Mouse (Mus musculus) telencephalon, adult 2 months (tissue): ENCODE results near the gene Phgr1.

Experiments
- DNase-seq: peaks from one replicate; pipeline ENCODE4 v3.0.0-alpha.2; 2011; ENCODE audit warnings: low read depth, low spot score

Phgr1 gene

DNA sequence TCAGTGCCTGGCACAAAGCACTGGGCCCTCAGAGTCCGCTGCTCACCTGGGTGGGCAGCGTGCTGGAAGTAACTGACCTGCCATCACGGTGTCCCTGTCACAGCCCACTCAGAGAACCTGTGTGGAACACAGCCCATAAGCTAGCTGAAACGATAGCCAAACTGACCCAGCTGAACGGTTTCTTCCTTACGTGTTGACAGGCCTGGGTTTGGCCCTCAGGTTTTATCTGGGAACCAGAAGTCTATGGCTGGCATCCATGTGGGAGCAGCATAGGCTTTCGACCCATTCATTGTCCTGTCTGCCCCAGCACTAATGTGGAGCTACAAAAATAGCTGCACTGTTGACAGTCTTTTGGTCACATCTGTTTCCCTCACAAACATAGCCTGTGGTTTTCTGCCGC lies 22.1 kb upstream of the Phgr1 start:
- no peak for DNase-seq

- no peak for DNase-seq
Measured at GRCm38 (mm10) chr2:118751896-118752791, 20.4 kb upstream of the Phgr1 start.

DNA sequence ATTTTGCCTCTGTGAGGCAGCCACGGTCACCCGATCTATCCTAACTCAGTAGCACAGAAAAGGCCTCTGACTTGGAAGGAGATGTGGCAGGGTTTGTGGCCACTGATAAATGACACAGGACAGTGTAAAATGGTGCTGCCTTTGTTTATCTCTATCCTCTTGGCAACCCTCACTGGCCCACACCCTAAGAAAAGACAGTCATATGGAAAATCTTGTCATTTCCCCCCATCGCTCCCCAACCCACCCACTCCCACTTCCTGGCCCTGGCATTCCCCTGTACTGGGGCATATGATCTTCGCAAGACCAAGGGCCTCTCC lies 19.8 kb upstream of the Phgr1 start:
- DNase-seq = no peak

DNA sequence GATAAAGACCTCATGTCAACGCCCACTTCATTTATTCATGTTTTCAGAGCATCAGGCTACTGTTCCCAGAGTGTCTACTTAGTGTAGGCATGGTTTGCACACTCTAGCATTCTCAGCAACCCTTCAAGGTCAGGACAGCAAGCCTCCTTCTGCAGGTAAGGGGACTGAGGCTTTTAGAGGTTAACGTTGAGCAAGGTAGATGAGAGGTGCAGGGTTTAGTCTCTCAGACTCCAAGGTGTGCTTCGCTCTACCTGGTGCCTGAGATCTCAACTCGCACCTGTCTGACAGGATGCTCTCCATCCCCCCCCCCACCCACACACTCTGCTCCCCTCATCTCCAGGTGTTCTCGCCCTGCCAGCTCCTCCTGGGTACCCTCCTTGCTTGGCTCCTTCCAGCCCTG lies 18.4 kb upstream of the Phgr1 start:
- no peak for DNase-seq

- DNase-seq = no peak
Measured at GRCm38 (mm10) chr2:118755407-118755806, 17.2 kb upstream of the Phgr1 start.

GRCm38 (mm10) chr2:118756103-118756502 lies 16.5 kb upstream of the Phgr1 start:
- no peak for DNase-seq

DNA sequence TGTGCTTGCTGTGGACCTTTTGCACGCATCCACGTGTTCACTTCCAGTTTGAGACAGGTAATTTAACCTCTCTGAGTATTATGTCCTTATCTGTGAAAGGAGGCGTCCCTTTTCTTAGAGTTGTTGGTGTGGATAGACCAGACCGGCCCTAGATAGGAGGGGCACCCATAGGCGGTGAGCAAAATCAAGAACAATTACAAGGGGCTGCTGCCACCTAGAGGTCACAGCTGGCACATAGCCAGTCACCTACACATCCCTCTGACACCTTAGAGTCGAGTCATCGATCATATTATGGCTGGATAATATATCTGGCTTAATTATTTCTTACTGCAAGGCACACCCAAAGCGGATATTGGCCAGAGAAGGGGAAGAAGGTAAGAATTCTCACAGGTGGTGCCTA lies 12.7 kb upstream of the Phgr1 start:
- no peak for DNase-seq

DNA sequence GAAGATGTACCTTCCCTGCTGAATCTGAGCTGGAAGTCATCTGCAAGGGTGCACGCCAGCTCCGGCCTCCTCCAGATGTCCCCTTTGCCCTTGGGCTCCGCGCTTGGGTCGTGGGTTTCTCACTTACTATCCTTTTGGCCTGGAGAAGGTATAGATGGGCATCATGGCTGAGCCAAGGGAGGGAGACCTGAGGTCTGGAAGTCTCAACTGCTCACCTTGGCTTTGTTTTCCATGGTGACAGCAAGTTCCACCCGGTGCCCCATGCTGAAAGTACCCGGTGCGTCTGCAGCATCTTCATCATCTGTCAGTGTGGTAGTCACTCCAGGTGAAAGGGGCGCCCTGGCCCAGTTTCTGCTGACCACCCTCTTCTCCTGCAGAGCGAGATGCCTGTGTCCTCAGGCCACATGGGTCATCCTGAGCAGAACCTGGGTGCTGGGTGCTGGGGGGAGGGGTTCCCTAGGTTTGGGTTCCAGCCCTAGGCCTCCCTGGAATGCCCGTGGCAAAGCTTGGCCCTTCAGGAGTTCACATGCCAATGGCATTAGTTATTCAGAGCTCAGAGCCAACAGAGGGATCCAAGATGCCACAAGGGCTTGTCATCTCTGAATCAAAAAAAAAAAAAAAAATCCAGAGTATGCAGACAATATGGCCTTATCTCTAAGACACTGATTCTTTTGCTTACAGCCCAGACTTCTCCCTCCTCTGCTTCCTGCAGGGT lies 12.1 kb upstream of the Phgr1 start:
- DNase-seq = no peak

GRCm38 (mm10) chr2:118761358-118761757 lies 11.2 kb upstream of the Phgr1 start:
- DNase-seq = no peak

DNA sequence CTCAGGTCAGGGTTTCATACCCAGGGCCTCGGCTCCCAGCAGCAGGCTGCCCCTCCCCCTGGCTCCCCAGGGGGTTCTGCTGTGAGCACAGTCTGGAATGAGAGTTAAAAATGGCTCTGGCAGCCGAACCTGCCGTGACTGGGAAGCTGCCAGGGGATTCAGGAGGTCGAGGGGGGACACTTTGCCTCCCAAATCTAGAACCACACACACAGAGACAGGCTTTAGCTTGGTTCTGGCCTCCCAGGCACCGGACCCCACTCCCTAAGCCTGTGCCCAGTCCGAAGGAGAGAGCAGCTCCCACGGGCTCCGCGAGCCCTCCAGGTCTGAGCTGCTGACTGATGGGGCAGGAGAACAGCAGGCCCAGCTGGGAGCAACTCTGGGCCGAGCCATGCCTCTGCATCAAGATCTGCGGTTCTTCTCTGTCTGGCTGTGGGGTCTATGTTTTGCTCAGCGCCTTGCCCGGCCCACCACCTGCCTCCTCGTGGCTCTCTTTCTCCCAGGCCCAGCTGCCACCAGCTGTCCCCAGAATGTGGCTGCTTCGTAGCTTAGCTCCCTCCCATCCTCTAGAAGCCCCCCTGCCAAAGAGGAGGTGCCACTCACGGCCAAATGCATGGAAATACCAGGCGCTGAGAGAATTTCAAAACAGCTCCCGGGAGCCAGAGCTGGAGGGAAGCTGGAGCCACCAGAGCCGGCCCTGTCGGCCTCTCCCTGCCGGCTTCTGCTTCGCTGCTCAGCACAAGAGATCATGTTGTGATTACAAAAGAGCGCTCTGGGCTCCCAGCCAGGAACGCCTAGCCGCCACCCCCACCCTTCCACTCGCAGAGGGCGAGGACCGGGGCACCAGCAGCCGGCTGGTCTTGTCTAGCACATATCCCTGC lies 10.4 kb upstream of the Phgr1 start, which contains the start of gene Ccdc9b:
TSS of gene Ccdc9b (minus strand) at position 756 of the 878 bp plus-strand sequence.
- DNase-seq = no peak

GRCm38 (mm10) chr2:118762784-118763148 lies 9.8 kb upstream of the Phgr1 start:
- no peak for DNase-seq

- DNase-seq = peak; percentile 78
Measured at GRCm38 (mm10) chr2:118763469-118763868, 9.1 kb upstream of the Phgr1 start.

GRCm38 (mm10) chr2:118764094-118764831 lies 8.3 kb upstream of the Phgr1 start:
- DNase-seq = no peak

- no peak for DNase-seq
Measured at GRCm38 (mm10) chr2:118764875-118765274, 7.7 kb upstream of the Phgr1 start.

DNA sequence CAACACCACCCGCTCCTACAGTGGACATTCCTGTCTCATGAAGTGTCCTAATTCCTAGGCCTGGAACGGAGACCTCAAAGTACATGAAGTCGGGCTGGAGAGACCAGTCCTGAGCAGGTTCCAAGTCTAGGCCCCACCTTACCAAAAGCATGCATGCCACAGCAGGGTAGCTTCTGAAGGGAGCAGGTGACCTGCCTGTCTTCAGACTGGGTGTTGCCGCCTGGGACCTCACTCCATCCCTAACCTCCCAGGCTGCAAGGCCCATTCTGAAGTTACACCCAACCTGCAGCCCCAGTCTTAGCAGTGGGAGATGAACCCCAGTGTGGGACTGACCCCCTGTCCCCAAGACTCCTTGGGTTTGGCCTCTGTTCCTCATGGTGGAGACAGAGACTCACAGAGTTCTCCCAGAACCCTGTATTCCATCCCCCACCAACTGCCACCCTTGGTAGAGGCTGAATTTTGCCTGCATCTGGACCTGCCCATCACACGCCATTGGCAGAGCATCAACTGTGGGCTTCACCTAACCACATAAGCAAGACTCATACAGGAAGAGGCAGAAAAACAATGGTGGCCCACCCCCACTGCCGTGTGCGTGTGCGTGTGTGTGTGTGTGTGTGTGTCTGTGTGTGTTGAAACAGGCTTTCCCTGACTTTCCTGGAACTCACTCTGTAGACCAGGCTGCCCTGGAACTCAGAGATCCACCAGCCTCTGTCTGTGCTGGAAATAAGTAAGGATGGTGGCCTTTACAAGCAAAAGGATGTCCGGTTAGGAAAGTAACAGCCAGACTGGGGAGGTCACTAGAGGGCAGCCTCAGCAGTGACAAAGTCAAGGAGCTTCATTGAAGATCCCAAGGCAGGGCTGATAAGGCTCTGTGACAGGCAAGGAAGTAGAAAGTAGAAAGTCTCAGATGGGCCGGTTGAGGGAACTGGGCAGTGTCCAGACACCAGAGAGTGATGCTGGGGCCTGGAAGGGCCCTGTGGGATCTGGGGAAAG lies 6.2 kb upstream of the Phgr1 start:
- DNase-seq = no peak

- no peak for DNase-seq
Measured at GRCm38 (mm10) chr2:118774536-118774935, 2.0 kb downstream of the Phgr1 start.

- no peak for DNase-seq
Measured at GRCm38 (mm10) chr2:118775396-118775795, 2.8 kb downstream of the Phgr1 start.

DNA sequence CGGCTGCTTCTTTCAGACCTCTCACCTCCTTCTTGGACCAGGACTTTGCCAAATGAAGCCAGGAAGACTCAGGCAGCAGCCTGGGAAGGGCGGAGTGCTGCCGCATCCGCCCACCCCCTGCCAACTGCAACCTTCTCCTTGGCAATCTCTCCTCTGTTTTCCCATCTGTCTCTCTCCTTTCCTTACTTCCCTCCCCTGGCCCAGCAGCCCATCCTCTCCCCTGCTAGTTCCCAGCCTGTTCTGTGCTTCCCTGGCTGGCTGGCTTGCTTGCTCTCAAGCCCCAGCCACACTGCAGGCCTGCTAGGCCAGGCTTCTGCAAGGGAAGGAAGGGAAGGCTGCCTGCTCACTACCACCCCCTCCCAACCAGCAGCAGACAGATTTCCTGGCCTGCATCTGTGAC lies 3.3 kb downstream of the Phgr1 start:
- peak; percentile 86 for DNase-seq

DNA sequence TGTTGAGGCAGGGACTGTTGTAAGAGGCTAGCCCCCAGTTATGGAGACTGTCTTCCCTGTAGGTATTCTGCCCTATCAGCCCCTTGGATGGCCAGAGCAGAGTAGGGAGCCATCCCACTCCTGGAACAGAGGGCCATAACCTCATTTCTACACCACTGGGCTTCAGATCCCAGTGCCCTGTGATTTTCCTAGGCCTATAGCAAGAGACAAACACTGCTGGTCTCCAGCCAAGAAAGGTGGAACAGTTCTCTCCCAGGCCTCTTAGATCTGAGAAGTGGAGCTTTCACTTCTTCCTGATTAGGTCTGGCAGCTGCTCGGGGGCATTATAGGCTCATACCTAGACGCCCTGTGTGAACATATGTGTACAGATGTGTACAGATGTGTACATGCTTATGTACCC lies 3.7 kb downstream of the Phgr1 start:
- DNase-seq = no peak

DNA sequence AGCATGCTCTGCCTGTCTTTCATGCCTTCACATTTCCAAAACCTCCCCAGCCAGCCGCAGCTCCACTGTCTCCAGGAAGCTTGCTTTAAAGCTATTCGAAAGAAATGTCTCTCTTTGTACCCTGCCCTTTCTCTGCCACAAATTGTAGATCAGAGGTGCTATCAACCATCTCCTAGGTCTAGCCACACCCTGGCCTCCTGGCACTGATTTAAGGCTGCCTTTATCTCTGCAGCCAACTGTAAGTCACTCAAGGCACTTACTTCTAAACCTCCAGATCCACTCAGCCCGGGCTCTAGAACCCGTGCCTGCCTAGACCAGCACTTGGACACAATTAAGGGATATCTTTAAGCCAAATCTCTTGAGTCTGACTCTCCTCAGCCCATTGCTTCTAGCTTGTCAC lies 5.8 kb downstream of the Phgr1 start:
- no peak for DNase-seq
